Mouse (Mus musculus) c-Kit-positive CD71-positive TER-119-positive erythroid progenitor cells, embryonic 14.5 days (primary cell): ENCODE measurements around the gene Rxra.

Source experiments
- DNase-seq: peaks from one replicate; pipeline ENCODE4 v3.0.0-alpha.2; 2013; ENCODE audit warnings: low spot score

Gene Rxra

GRCm38 (mm10) chr2:27670746-27671145, 5.5 kb upstream of the Rxra start:
- DNase-seq = no peak

- no peak for DNase-seq
Observed at GRCm38 (mm10) chr2:27671633-27672091, 4.6 kb upstream of the Rxra start.

- DNase-seq = no peak
Observed at GRCm38 (mm10) chr2:27676478-27677325, 462 bp downstream of the Rxra start.

- no peak for DNase-seq
Observed at GRCm38 (mm10) chr2:27677411-27678310, 1.4 kb downstream of the Rxra start.

GRCm38 (mm10) chr2:27678331-27678730, 2.1 kb downstream of the Rxra start:
- DNase-seq = no peak

GRCm38 (mm10) chr2:27678836-27679480, 2.7 kb downstream of the Rxra start:
- DNase-seq = no peak

- DNase-seq = no peak
Observed at GRCm38 (mm10) chr2:27679621-27680025, 3.4 kb downstream of the Rxra start.

GRCm38 (mm10) chr2:27680058-27680457, 3.8 kb downstream of the Rxra start:
- DNase-seq = no peak

GRCm38 (mm10) chr2:27680595-27680994, 4.4 kb downstream of the Rxra start:
- no peak for DNase-seq

- no peak for DNase-seq
Observed at GRCm38 (mm10) chr2:27681426-27681825, 5.2 kb downstream of the Rxra start.

GRCm38 (mm10) chr2:27682096-27682495, 5.9 kb downstream of the Rxra start:
- DNase-seq = no peak

GRCm38 (mm10) chr2:27684017-27684657, 7.9 kb downstream of the Rxra start:
- no peak for DNase-seq

- no peak for DNase-seq
Observed at GRCm38 (mm10) chr2:27685917-27686316, 9.7 kb downstream of the Rxra start.

- no peak for DNase-seq
Observed at GRCm38 (mm10) chr2:27686335-27686734, 10.1 kb downstream of the Rxra start.

GRCm38 (mm10) chr2:27687041-27687440, 10.8 kb downstream of the Rxra start:
- DNase-seq = no peak

GRCm38 (mm10) chr2:27687973-27688372, 11.7 kb downstream of the Rxra start:
- DNase-seq = no peak

GRCm38 (mm10) chr2:27690714-27691113, 14.5 kb downstream of the Rxra start:
- DNase-seq = no peak

GRCm38 (mm10) chr2:27691139-27691720, 15.0 kb downstream of the Rxra start:
- no peak for DNase-seq

- DNase-seq = no peak
Observed at GRCm38 (mm10) chr2:27692608-27693007, 16.4 kb downstream of the Rxra start.

- DNase-seq = no peak
Observed at GRCm38 (mm10) chr2:27693684-27694083, 17.4 kb downstream of the Rxra start.

GRCm38 (mm10) chr2:27699574-27699973, 23.3 kb downstream of the Rxra start:
- DNase-seq = no peak
